Mouse (Mus musculus) midbrain, embryonic 12.5 days (tissue): ENCODE measurements around the gene Prkg1. TPM values are rescaled to one million over a fixed set of nuclear protein-coding genes. Genes with fewer than 3 reads are reported as not detected.
"Not testable (repeated sequence)": the region's sequence is repeated elsewhere in the genome, so short reads cannot be mapped to it uniquely, and the experiment has no call there.

Experiments
- ATAC-seq: fragments of 200-750 bp; cut with Nextera tagmentation; 2 replicates; pipeline ENCODE4 v1.8.0; 2017; ENCODE audit warnings: low read depth, moderate TSS enrichment, moderate library complexity; ENCODE audit not compliant: low FRiP score
- H3K27ac ChIP-seq: fragments of 300-500 bp; sonication (generic); replicated peaks from 2 replicates; pipeline ENCODE4 v1.5.1; 2016; ENCODE audit warnings: mild to moderate bottlenecking
- H3K27me3 ChIP-seq: fragments of 300-500 bp; sonication (generic); 2 replicates; pipeline ENCODE4 v1.6.1; 2016; ENCODE audit warnings: mild to moderate bottlenecking
- H3K36me3 ChIP-seq: fragments of 300-500 bp; sonication (generic); 2 replicates; pipeline ENCODE4 v1.6.1; 2016
- H3K4me1 ChIP-seq: fragments of 300-500 bp; sonication (generic); 2 replicates; pipeline ENCODE4 v1.6.1; 2016
- H3K4me2 ChIP-seq: fragments of 300-500 bp; sonication (generic); replicated peaks from 2 replicates; pipeline ENCODE4 v1.6.1; 2016; ENCODE audit warnings: mild to moderate bottlenecking, moderate library complexity
- H3K4me3 ChIP-seq: fragments of 300-500 bp; sonication (generic); 2 replicates; pipeline ENCODE4 v1.5.1; 2016; ENCODE audit warnings: mild to moderate bottlenecking
- H3K9ac ChIP-seq: fragments of 300-500 bp; sonication (generic); replicated peaks from 2 replicates; pipeline ENCODE4 v1.6.1; 2016; ENCODE audit warnings: mild to moderate bottlenecking, moderate library complexity
- H3K9me3 ChIP-seq: fragments of 300-500 bp; sonication (generic); 2 replicates; pipeline ENCODE4 v1.6.1; 2016; ENCODE audit warnings: mild to moderate bottlenecking
- WGBS: fragments of 180-500 bp; shearing (Covaris S2); methylation state at CpG from one replicate; pipeline ENCODE4 v1.1.7; 2016; 5-methylcytosine and 5-hydroxymethylcytosine counted together
- polyA plus RNA-seq: library from polyadenylated mRNA; unstranded; fragments of >200 nt; fragmentation: Nextera tagmentation; extraction: Ambion mirVana; gene quantifications from 2 replicates; pipeline ENCODE4 v1.2.1, GENCODE M21; 2016

The Prkg1 gene
- polyA plus RNA-seq, 1 experiment from 2014 or later = 8.7 TPM

GRCm38 (mm10) chr19:31383881-31384280 lies 381.0 kb downstream of the Prkg1 start:
- no peak overlapping the region for H3K27ac ChIP-seq
- no peaks in the 10 kb centered on the region for H3K27me3 ChIP-seq
- no peaks in the 10 kb centered on the region for H3K4me1 ChIP-seq
- H3K9me3 ChIP-seq = no peaks in the 10 kb centered on the region
- ATAC-seq = peak; percentile 65; the same call in 1 of the 2 replicates
- no peak overlapping the region for H3K4me3 ChIP-seq
- H3K4me2 ChIP-seq = no peak overlapping the region
- H3K36me3 ChIP-seq = no peaks in the 10 kb centered on the region
- 61% methylated on average over 5 of the region's 5 CpGs for WGBS
- no peak overlapping the region for H3K9ac ChIP-seq

- H3K4me3 ChIP-seq = no peak overlapping the region
- 80% methylated on average over 1 of the region's 1 CpGs for WGBS
- H3K27me3 ChIP-seq = no peaks in the 10 kb centered on the region
- H3K4me1 ChIP-seq = no peaks in the 10 kb centered on the region
- no peak overlapping the region for H3K9ac ChIP-seq
- H3K9me3 ChIP-seq = no peaks in the 10 kb centered on the region
- H3K4me2 ChIP-seq = no peak overlapping the region
- no peaks in the 10 kb centered on the region for H3K36me3 ChIP-seq
- ATAC-seq = no peak
- no peak overlapping the region for H3K27ac ChIP-seq
Measured at GRCm38 (mm10) chr19:31370106-31370505, 394.7 kb downstream of the Prkg1 start.

GRCm38 (mm10) chr19:31369116-31369515 lies 395.7 kb downstream of the Prkg1 start:
- no peaks in the 10 kb centered on the region for H3K36me3 ChIP-seq
- no peak for ATAC-seq
- 90% methylated on average over 1 of the region's 1 CpGs for WGBS
- H3K4me2 ChIP-seq = no peak overlapping the region
- no peak overlapping the region for H3K4me3 ChIP-seq
- H3K27ac ChIP-seq = no peak overlapping the region
- no peaks in the 10 kb centered on the region for H3K27me3 ChIP-seq
- H3K9me3 ChIP-seq = no peaks in the 10 kb centered on the region
- H3K9ac ChIP-seq = no peak overlapping the region
- H3K4me1 ChIP-seq = no peaks in the 10 kb centered on the region

- 79% methylated on average over 4 of the region's 4 CpGs for WGBS
- Histone ChIP-seq H3K27me3 (no peaks in the 10 kb centered on the region), H3K9me3 (no peaks in the 10 kb centered on the region), H3K4me3 (no peak overlapping the region), H3K9ac (no peak overlapping the region), H3K27ac (no peak overlapping the region), H3K4me2 (no peak overlapping the region), H3K4me1 (no peaks in the 10 kb centered on the region), H3K36me3 (no peaks in the 10 kb centered on the region)
- no peak for ATAC-seq
Measured at GRCm38 (mm10) chr19:31362051-31362450, 402.8 kb downstream of the Prkg1 start.

GRCm38 (mm10) chr19:31361575-31361974 lies 403.3 kb downstream of the Prkg1 start:
- Histone ChIP-seq H3K27ac (no peak overlapping the region), H3K4me2 (no peak overlapping the region), H3K4me3 (no peak overlapping the region), H3K9ac (no peak overlapping the region), H3K9me3 (no peaks in the 10 kb centered on the region), H3K36me3 (no peaks in the 10 kb centered on the region), H3K4me1 (no peaks in the 10 kb centered on the region), H3K27me3 (no peaks in the 10 kb centered on the region)
- 76% methylated on average over 5 of the region's 5 CpGs for WGBS
- no peak for ATAC-seq

- no peak for ATAC-seq
- H3K4me3 ChIP-seq = no peak overlapping the region
Measured at GRCm38 (mm10) chr19:31361161-31361560, 403.7 kb downstream of the Prkg1 start.

GRCm38 (mm10) chr19:31354959-31355358 lies 409.9 kb downstream of the Prkg1 start:
- Histone ChIP-seq H3K9ac (no peak overlapping the region), H3K27ac (no peak overlapping the region), H3K36me3 (no peaks in the 10 kb centered on the region), H3K9me3 (no peaks in the 10 kb centered on the region), H3K4me2 (no peak overlapping the region), H3K4me1 (peaks cover 4% of the 10 kb centered on the region; the same call in 1 of the 2 replicates), H3K27me3 (no peaks in the 10 kb centered on the region), H3K4me3 (no peak overlapping the region)
- 86% methylated on average over 1 of the region's 1 CpGs for WGBS
- ATAC-seq = no peak

More at GRCm38 (mm10) chr19:31361161-31361560, 403.7 kb downstream of the Prkg1 start:
- Histone ChIP-seq H3K36me3 (no peaks in the 10 kb centered on the region), H3K4me2 (no peak overlapping the region), H3K4me1 (no peaks in the 10 kb centered on the region), H3K27ac (no peak overlapping the region), H3K27me3 (no peaks in the 10 kb centered on the region), H3K9ac (no peak overlapping the region), H3K9me3 (no peaks in the 10 kb centered on the region)
- WGBS = 61% methylated on average over 3 of the region's 3 CpGs

- H3K9me3 ChIP-seq, H3K4me2 ChIP-seq, H3K36me3 ChIP-seq, H3K27me3 ChIP-seq, H3K4me3 ChIP-seq, ATAC-seq, H3K4me1 ChIP-seq, H3K9ac ChIP-seq, H3K27ac ChIP-seq: not testable (repeated sequence)
Measured at GRCm38 (mm10) chr19:31352784-31353183, 412.0 kb downstream of the Prkg1 start.

- no peak for ATAC-seq
- Histone ChIP-seq H3K9me3 (no peaks in the 10 kb centered on the region), H3K4me1 (peaks cover 4% of the 10 kb centered on the region; the same call in 1 of the 2 replicates), H3K36me3 (no peaks in the 10 kb centered on the region), H3K4me3 (no peak overlapping the region), H3K9ac (no peak overlapping the region), H3K4me2 (no peak overlapping the region), H3K27ac (no peak overlapping the region), H3K27me3 (no peaks in the 10 kb centered on the region)
- 37% methylated on average over 3 of the region's 3 CpGs for WGBS
Measured at GRCm38 (mm10) chr19:31351796-31352195, 413.0 kb downstream of the Prkg1 start.

- H3K9ac ChIP-seq = no peak overlapping the region
- H3K4me2 ChIP-seq = no peak overlapping the region
- no peak overlapping the region for H3K4me3 ChIP-seq
- H3K4me1 ChIP-seq = no peaks in the 10 kb centered on the region
- no peaks in the 10 kb centered on the region for H3K9me3 ChIP-seq
- WGBS = 31% methylated on average over 4 of the region's 4 CpGs
- 0 out of 2 replicates have a peak, but pooled peaks have one; percentile 54 for ATAC-seq
- H3K27me3 ChIP-seq = no peaks in the 10 kb centered on the region
- H3K36me3 ChIP-seq = no peaks in the 10 kb centered on the region
- no peak overlapping the region for H3K27ac ChIP-seq
Measured at GRCm38 (mm10) chr19:31342150-31342549, 422.7 kb downstream of the Prkg1 start.

GRCm38 (mm10) chr19:31340898-31341297 lies 423.9 kb downstream of the Prkg1 start:
- Histone ChIP-seq H3K9ac (no peak overlapping the region), H3K27me3 (no peaks in the 10 kb centered on the region), H3K4me3 (no peak overlapping the region), H3K9me3 (no peaks in the 10 kb centered on the region), H3K4me1 (no peaks in the 10 kb centered on the region), H3K4me2 (no peak overlapping the region), H3K27ac (no peak overlapping the region), H3K36me3 (no peaks in the 10 kb centered on the region)
- no peak for ATAC-seq
- 71% methylated on average over 1 of the region's 1 CpGs for WGBS

GRCm38 (mm10) chr19:31338355-31339101 lies 426.3 kb downstream of the Prkg1 start:
- Histone ChIP-seq H3K4me1 (no peaks in the 10 kb centered on the region), H3K27ac (no peak overlapping the region), H3K9ac (no peak overlapping the region), H3K4me3 (no peak overlapping the region), H3K36me3 (no peaks in the 10 kb centered on the region), H3K9me3 (no peaks in the 10 kb centered on the region), H3K4me2 (no peak overlapping the region), H3K27me3 (no peaks in the 10 kb centered on the region)
- ATAC-seq = no peak
- 61% methylated on average over 5 of the region's 5 CpGs for WGBS

- ATAC-seq = no peak
- H3K36me3 ChIP-seq = no peaks in the 10 kb centered on the region
- no peak overlapping the region for H3K9ac ChIP-seq
- no peaks in the 10 kb centered on the region for H3K4me1 ChIP-seq
- 87% methylated on average over 6 of the region's 6 CpGs for WGBS
- H3K9me3 ChIP-seq = no peaks in the 10 kb centered on the region
- no peak overlapping the region for H3K4me3 ChIP-seq
- H3K27me3 ChIP-seq = no peaks in the 10 kb centered on the region
- no peak overlapping the region for H3K27ac ChIP-seq
- H3K4me2 ChIP-seq = no peak overlapping the region
Measured at GRCm38 (mm10) chr19:31337863-31338217, 427.0 kb downstream of the Prkg1 start.
